In the genomic region with DNA sequence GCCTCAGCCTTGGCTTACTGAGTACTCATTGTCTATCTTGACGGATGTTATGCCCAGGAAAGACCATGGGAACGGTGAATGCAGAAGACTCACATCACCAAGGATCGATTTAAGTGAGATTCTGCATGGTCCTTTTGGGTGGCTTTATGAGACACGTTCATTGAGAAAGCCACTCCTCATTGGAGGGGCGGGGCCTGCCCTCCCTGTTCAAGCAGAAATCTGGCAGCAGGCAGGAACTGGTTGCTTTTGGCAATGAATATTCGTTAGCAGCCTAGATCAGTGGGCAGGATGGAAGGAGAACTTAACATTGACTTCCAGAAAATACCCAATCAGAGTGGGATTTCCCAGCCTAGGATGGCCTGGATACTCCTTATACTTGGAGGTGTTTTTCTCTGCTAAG, we compare ENCODE assay signal across 10 mouse cellular contexts. TPM values are rescaled to one million over a fixed set of nuclear protein-coding genes. Genes with fewer than 3 reads are reported as not detected.
A peak's percentile ranks its signal among the peaks of the same experiment; 100 is the strongest.
DNase-seq lines count a peak whose midpoint lies in the region; ATAC-seq lines count a peak whose summit lies in the region.
"Had no signal": no experiment of that assay in that cellular context is flagged by ENCODE, and none has a peak within 500 bp of the region (broad histone marks: within the 10 kb centered on the region; RNA-seq: fewer than 3 reads in every experiment).

No protein-coding gene starts in this region.

- H3K36me3 ChIP-seq in kidney, embryonic 15.5 days, result peaks cover 29% of the 10 kb centered on the region
- H3K36me3 ChIP-seq in forebrain, embryonic 12.5 days (replicated peaks), result peaks cover 41% of the 10 kb centered on the region

- H3K27me3 ChIP-seq in kidney, embryonic 15.5 days, result no peaks in the 10 kb centered on the region
- H3K27me3 ChIP-seq in forebrain, embryonic 12.5 days, result no peaks in the 10 kb centered on the region
- H3K27me3 ChIP-seq: limb, embryonic 15.5 days had no signal

- no peak overlapping the region for H3K4me3 ChIP-seq in kidney, embryonic 15.5 days (replicated peaks)
- H3K4me3 ChIP-seq in forebrain, embryonic 12.5 days (replicated peaks), result no peak overlapping the region
- H3K4me3 ChIP-seq: limb, embryonic 15.5 days had no signal

- no peak overlapping the region for H3K4me2 ChIP-seq in kidney, embryonic 15.5 days
- H3K4me2 ChIP-seq in forebrain, embryonic 12.5 days, result no peak overlapping the region
- H3K4me2 ChIP-seq: limb, embryonic 15.5 days had no signal

- H3K27ac ChIP-seq in kidney, embryonic 15.5 days, result peak overlapping the region; percentile 48
- peak overlapping the region; percentile 59; the same call in 1 of the 2 replicates for H3K27ac ChIP-seq in forebrain, embryonic 12.5 days
- H3K27ac ChIP-seq: macrophage had no signal

- intact Hi-C loops in gastrocnemius, postnatal 36 days (cut with DNase I), result loop anchor here (10.0 kb wide), 2 partner anchors 406 to 546 kb away; no protein-coding TSS in a partner anchor

- H3K9ac ChIP-seq in kidney, embryonic 15.5 days, result no peak overlapping the region
- H3K9ac ChIP-seq in forebrain, embryonic 12.5 days, result no peak overlapping the region
- H3K9ac ChIP-seq: limb, embryonic 15.5 days had no signal

- DNase-seq in heart, adult 11 months, result peak; percentile 94
- DNase-seq in heart, adult 18-20 months, result no peak
- DNase-seq in kidney, adult 18-20 months, result no peak
- DNase-seq in 3T3-L1 (ENCODE audit: low read depth, low spot score), result peak; percentile 7
- no peak for DNase-seq in urinary bladder, postnatal 10 days (ENCODE audit: low spot score)
- DNase-seq in gastrocnemius, postnatal 36 days, result no peak

- peaks cover 10% of the 10 kb centered on the region for H3K4me1 ChIP-seq in kidney, embryonic 15.5 days
- H3K4me1 ChIP-seq in forebrain, embryonic 12.5 days, result peaks cover 63% of the 10 kb centered on the region

- WGBS in kidney, embryonic 15.5 days, result 68% methylated on average over 6 of the region's 6 CpGs
- WGBS in forebrain, embryonic 12.5 days, result 58% methylated on average over 6 of the region's 6 CpGs

- H3K9me3 ChIP-seq in kidney, embryonic 15.5 days (replicated peaks), result no peaks in the 10 kb centered on the region
- H3K9me3 ChIP-seq in forebrain, embryonic 12.5 days, result no peaks in the 10 kb centered on the region
- H3K9me3 ChIP-seq: limb, embryonic 15.5 days had no signal

- no peak for ATAC-seq in kidney, embryonic 15.5 days (replicated peaks; ENCODE audit: low FRiP score)
- ATAC-seq in forebrain, embryonic 12.5 days (ENCODE audit: low FRiP score), result no peak

RNA-seq across cellular contexts. Expression of a gene that starts 53.4 kb away (rescaled TPM):
- total RNA-seq in heart, adult 18-20 months (2021), result not detected
- 0.19 and 1.4 TPM in 2 replicates for polyA plus RNA-seq in kidney, embryonic 15.5 days (2015; fragmentation: Nextera tagmentation; extraction: Ambion mirVana)
- polyA plus RNA-seq in forebrain, embryonic 12.5 days (2016; fragmentation: Nextera tagmentation; extraction: Ambion mirVana), result 0.13 TPM in 1 of 2 replicates, not detected in the other
- not detected for total RNA-seq in gastrocnemius, postnatal 36 days (2021)
- polyA plus RNA-seq: limb, embryonic 15.5 days had no signal

RNA-seq across cellular contexts. Expression of a gene that starts 56.2 kb away (rescaled TPM):
- total RNA-seq in heart, adult 18-20 months (2021), result 100 to 1,000 TPM; 104 to 113 TPM
- polyA plus RNA-seq in kidney, embryonic 15.5 days (2015; fragmentation: Nextera tagmentation; extraction: Ambion mirVana), result 18.4 and 19.9 TPM in 2 replicates
- polyA plus RNA-seq in forebrain, embryonic 12.5 days (2016; fragmentation: Nextera tagmentation; extraction: Ambion mirVana), result 36.5 and 37.7 TPM in 2 replicates
- total RNA-seq in gastrocnemius, postnatal 36 days (2021), result 10 to 100 TPM; 30.6 to 38.6 TPM

Comparison
In these comparisons a context has a peak if more than half of its experiments do, and no peak if none do; other contexts are left out.
1. DNase-seq: peak in heart, adult 11 months (single experiment) and 3T3-L1 (single experiment); none in heart, adult 18-20 months (0 of 2), kidney, adult 18-20 months (single experiment), urinary bladder, postnatal 10 days (single experiment) and gastrocnemius, postnatal 36 days (0 of 2).